Mouse (Mus musculus): ENCODE data around the gene Abhd15.
"Not testable (repeated sequence)": the region's sequence is repeated elsewhere in the genome, so short reads cannot be mapped to it uniquely, and the experiment has no call there.

Gene Abhd15

GRCm38 (mm10) chr11:77512891-77513810 is 1.8 kb upstream of the Abhd15 start:
- peak; percentile 78 for DNase-seq (ENCODE audit: low spot score)

GRCm38 (mm10) chr11:77513811-77514170 is 1.1 kb upstream of the Abhd15 start:
- DNase-seq (ENCODE audit: low spot score) = no peak

- DNase-seq (ENCODE audit: low spot score) = no peak
These were observed 565 bp upstream of the Abhd15 start for GRCm38 (mm10) chr11:77514281-77514831.

- DNase-seq (ENCODE audit: low spot score) = no peak
These were observed 974 bp downstream of the Abhd15 start, which contains the start of gene Trp53i13 for GRCm38 (mm10) chr11:77515637-77516552. Trp53i13 (minus strand) TSS chr11:77515980.

GRCm38 (mm10) chr11:77516553-77517425 is 1.9 kb downstream of the Abhd15 start:
- no peak for DNase-seq (ENCODE audit: low spot score)

GRCm38 (mm10) chr11:77518051-77518798 is 3.3 kb downstream of the Abhd15 start:
- DNase-seq (ENCODE audit: low spot score) = no peak

GRCm38 (mm10) chr11:77519043-77519442 is 4.1 kb downstream of the Abhd15 start, which contains the start of gene Gm10392:
Gm10392 (minus strand) TSS chr11:77519198.
- DNase-seq (ENCODE audit: low spot score) = no peak

- no peak for DNase-seq (ENCODE audit: low spot score)
These were observed 5.9 kb downstream of the Abhd15 start for GRCm38 (mm10) chr11:77520601-77521529.

GRCm38 (mm10) chr11:77525804-77526486 is 11.0 kb downstream of the Abhd15 start:
- no peak for DNase-seq (ENCODE audit: low spot score)

GRCm38 (mm10) chr11:77528420-77528819 is 13.5 kb downstream of the Abhd15 start:
- not testable (repeated sequence) for DNase-seq (ENCODE audit: low spot score)

- DNase-seq (ENCODE audit: low spot score) = no peak
These were observed 14.7 kb downstream of the Abhd15 start for GRCm38 (mm10) chr11:77529644-77530043.

- no peak for DNase-seq (ENCODE audit: low spot score)
These were observed 15.9 kb downstream of the Abhd15 start for GRCm38 (mm10) chr11:77530862-77531261.

- no peak for DNase-seq (ENCODE audit: low spot score)
These were observed 17.4 kb downstream of the Abhd15 start for GRCm38 (mm10) chr11:77532202-77532846.

GRCm38 (mm10) chr11:77545261-77545660 is 30.3 kb downstream of the Abhd15 start:
- no peak for DNase-seq (ENCODE audit: low spot score)

GRCm38 (mm10) chr11:77585201-77585600 is 70.3 kb downstream of the Abhd15 start:
- no peak for DNase-seq (ENCODE audit: low spot score)
